Mouse (Mus musculus): Measurements from ENCODE around the gene Cbr4.

DNA sequence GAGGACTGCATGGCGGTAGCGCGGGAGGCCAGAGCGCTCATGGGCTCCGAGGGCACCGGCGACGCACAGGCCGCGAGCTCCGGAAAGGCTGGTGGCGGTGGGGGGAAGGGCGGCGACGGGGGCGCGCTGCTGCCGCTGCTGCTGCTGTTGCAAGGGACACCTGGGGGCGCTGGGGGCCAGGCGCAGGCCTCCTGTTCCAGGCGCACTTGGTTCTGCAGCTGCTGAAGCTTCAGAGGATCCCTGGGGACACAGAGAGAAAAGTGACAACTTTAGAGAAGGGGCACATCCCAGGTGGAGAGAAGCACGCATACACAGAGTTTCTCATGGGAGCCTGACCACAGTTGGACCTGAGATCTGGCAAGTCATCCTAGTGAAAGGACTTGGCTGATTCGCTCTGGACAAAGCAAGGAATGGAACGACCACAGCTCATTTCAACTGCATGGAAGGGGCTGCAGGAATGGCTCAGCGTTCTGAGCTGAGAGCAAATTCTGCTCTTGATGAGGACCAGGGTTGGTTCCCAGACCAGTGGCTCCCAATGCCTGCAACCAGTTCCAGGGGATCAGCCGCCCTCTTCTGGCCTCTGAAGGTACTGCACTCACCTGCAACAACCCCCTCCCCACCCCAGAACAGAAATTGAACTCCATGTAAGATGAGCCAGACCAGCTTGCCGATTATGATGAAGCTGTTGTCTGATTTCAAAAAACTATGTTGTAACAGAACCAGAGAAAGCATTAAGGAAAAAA lies 62.6 kb downstream of the Cbr4 start:
- TF ChIP-seq CTCF (IDR thresholded peaks at IDR 0.05) (peak; percentile 58), EP300 (IDR thresholded peaks at IDR 0.05) (no peak)

Data from lung, postnatal 0 days (tissue).